Mouse (Mus musculus) MN1 (cell line): ENCODE measurements at regions not wholly inside any gene's neighbourhood (a gene's known extent, or its start where the extent isn't known, plus 50 kb on each side); places are given as distances from the start of the nearest gene placed in this dataset.

ENCODE experiments used
- DNase-seq: peaks from one replicate; pipeline ENCODE4 v3.0.0-alpha.2; 2016; ENCODE audit warnings: low spot score

- DNase-seq, result no peak
Measured at GRCm38 (mm10) chr6:13305873-13306272, 81.1 kb upstream of the Vwde start.

GRCm38 (mm10) chr6:13298171-13298570 is 73.4 kb upstream of the Vwde start:
- no peak for DNase-seq

GRCm38 (mm10) chr6:13297110-13297509 is 72.3 kb upstream of the Vwde start:
- no peak for DNase-seq

GRCm38 (mm10) chr6:13296041-13296440 is 71.3 kb upstream of the Vwde start:
- DNase-seq, result no peak

- no peak for DNase-seq
Measured at GRCm38 (mm10) chr6:13294393-13294792, 69.6 kb upstream of the Vwde start.

GRCm38 (mm10) chr6:13288500-13288899 is 63.7 kb upstream of the Vwde start:
- no peak for DNase-seq

GRCm38 (mm10) chr6:13287812-13288211 is 63.0 kb upstream of the Vwde start:
- DNase-seq, result no peak

GRCm38 (mm10) chr6:13286542-13287273 is 61.9 kb upstream of the Vwde start:
- no peak for DNase-seq

GRCm38 (mm10) chr6:13280835-13281234 is 56.1 kb upstream of the Vwde start:
- DNase-seq, result peak; percentile 67
